Mouse (Mus musculus) forebrain, postnatal 0 days (tissue): ENCODE data around the gene Krt76. TPM values are rescaled to one million over a fixed set of nuclear protein-coding genes. Genes with fewer than 3 reads are reported as not detected.

Experiments
- ATAC-seq: fragments of 200-750 bp; cut with Nextera tagmentation; 2 replicates; pipeline ENCODE4 v1.8.0; 2017; ENCODE audit warnings: mild to moderate bottlenecking, moderate library complexity
- DNase-seq: peaks from one replicate; pipeline ENCODE4 v3.0.0-alpha.2; 2015
- H3K27ac ChIP-seq: fragments of 300-500 bp; sonication (generic); 2 replicates; pipeline ENCODE4 v1.5.1; 2014; ENCODE audit warnings: low read depth, mild to moderate bottlenecking, antibody characterized with exemption, low read length, moderate library complexity, mixed read lengths
- H3K27me3 ChIP-seq: fragments of 300-500 bp; sonication (generic); 2 replicates; pipeline ENCODE4 v1.6.1; 2014; ENCODE audit warnings: mild to moderate bottlenecking, low read length, mixed read lengths; ENCODE audit not compliant: insufficient read depth
- H3K36me3 ChIP-seq: fragments of 300-500 bp; sonication (generic); 2 replicates; pipeline ENCODE4 v1.6.1; 2014; ENCODE audit warnings: mild to moderate bottlenecking, moderate library complexity; ENCODE audit not compliant: insufficient read depth
- H3K4me1 ChIP-seq: fragments of 300-500 bp; sonication (generic); 2 replicates; pipeline ENCODE4 v1.6.1; 2014; ENCODE audit warnings: antibody characterized with exemption; ENCODE audit not compliant: insufficient read depth
- H3K4me2 ChIP-seq: fragments of 300-500 bp; sonication (generic); 2 replicates; pipeline ENCODE4 v1.6.1; 2014; ENCODE audit warnings: low read depth, mild to moderate bottlenecking, moderate library complexity
- H3K4me3 ChIP-seq: fragments of 300-500 bp; sonication (generic); 2 replicates; pipeline ENCODE4 v1.5.1; 2014; ENCODE audit warnings: low read depth, low read length, mixed read lengths
- H3K9ac ChIP-seq: fragments of 300-500 bp; sonication (generic); 2 replicates; pipeline ENCODE4 v1.6.1; 2014; ENCODE audit warnings: mild to moderate bottlenecking
- H3K9me3 ChIP-seq: fragments of 300-500 bp; sonication (generic); 2 replicates; pipeline ENCODE4 v1.6.1; 2016; ENCODE audit warnings: low read length
- CTCF ChIP-seq: sonication (generic); IDR thresholded peaks from 2 replicates; pipeline ENCODE4 v1.5.1; 2016; ENCODE audit warnings: antibody characterized with exemption, control low read depth, low read depth
- WGBS: fragments of 180-500 bp; shearing (Covaris S2); extraction: QIAGEN DNeasy Blood & Tissue Kit; methylation state at CpG from one replicate; pipeline ENCODE4 v1.1.7; 2014; 5-methylcytosine and 5-hydroxymethylcytosine counted together
- polyA plus RNA-seq: library from polyadenylated mRNA; unstranded; fragments of >200 nt; fragmentation: Nextera tagmentation; extraction: Ambion mirVana; gene quantifications from 2 replicates; pipeline ENCODE4 v1.2.1, GENCODE M21; 2015
- total RNA-seq: library from RNA; depleted of rRNA; stranded (reverse); fragments of >200 nt; gene quantifications from 2 replicates; pipeline ENCODE4 v1.2.3, GENCODE M21; 2014

The Krt76 gene
- total and polyA plus RNA-seq, 2 experiments from 2014 or later: not detected

DNA sequence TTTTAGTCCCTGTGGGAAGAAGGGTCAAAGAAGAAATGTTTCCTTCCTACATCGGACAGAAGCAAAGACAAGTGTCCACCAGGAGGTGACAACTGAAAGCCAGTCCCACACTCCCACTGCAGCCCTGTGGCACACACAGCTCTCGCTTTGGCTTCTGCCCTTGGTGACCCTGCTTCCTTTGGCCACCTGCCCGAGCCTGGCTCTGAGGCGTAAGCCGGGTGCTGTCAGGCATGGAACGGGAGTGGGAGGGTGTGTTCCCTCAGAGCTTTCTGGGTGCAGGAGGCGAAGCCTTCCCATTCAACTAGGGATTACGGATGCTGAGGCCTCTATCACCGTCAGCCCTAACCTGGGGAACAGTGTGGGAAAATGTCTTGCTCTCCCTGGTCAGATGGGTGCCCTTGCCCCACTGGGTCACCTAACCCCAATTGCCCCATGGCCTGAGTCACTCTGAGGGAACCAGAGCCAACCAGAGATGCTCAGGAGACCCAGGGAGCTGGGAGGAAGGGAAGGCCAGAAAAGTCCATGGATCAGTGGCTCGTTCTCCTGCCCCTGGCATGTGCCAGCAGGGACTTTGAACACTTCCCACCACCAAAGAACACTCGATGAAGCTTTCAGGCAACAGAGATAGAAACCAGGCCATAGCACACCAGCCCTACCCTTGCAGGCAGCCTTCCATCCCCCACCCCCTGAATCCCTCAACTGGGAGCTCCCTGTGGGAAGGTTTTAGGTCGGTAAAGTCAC lies 34.8 kb upstream of the Krt76 start:
- Histone ChIP-seq H3K4me1 (no peaks in the 10 kb centered on the region), H3K4me3 (no peak overlapping the region), H3K4me2 (no peak overlapping the region), H3K36me3 (no peaks in the 10 kb centered on the region), H3K9ac (no peak overlapping the region), H3K27me3 (no peaks in the 10 kb centered on the region), H3K27ac (no peak overlapping the region), H3K9me3 (no peaks in the 10 kb centered on the region)
- ATAC-seq (no peak), DNase-seq (no peak)
- 74% methylated on average over 12 of the region's 12 CpGs for WGBS
- no peak for TF ChIP-seq CTCF

DNA sequence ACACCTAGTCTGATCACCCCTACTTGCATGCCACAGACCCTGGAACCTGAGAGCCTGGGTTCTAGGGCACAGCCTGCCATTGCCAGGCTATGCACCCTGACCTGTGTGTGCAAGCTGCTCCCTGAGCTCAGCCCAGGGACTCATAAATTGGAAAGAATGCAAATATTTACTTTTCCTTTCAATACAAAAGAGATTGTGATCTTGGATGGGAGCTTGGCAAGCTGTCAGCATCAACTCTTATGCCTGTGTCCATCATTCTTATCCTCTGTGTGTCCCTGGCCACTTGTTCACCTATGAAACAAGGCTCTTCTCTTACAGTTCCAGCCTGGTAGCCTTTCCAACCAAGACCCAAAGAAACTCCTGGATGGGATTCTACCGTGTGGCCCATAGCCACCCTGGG lies 32.3 kb upstream of the Krt76 start:
- TF ChIP-seq CTCF: no peak
- DNase-seq (no peak), ATAC-seq (no peak)
- no peak overlapping the region for H3K4me2 ChIP-seq
- no peaks in the 10 kb centered on the region for H3K36me3 ChIP-seq
- no peaks in the 10 kb centered on the region for H3K9me3 ChIP-seq
- no peak overlapping the region for H3K9ac ChIP-seq
- no peak overlapping the region for H3K27ac ChIP-seq
- 83% methylated on average over 1 of the region's 1 CpGs for WGBS
- no peaks in the 10 kb centered on the region for H3K4me1 ChIP-seq
- no peak overlapping the region for H3K4me3 ChIP-seq
- H3K27me3 ChIP-seq: no peaks in the 10 kb centered on the region

DNA sequence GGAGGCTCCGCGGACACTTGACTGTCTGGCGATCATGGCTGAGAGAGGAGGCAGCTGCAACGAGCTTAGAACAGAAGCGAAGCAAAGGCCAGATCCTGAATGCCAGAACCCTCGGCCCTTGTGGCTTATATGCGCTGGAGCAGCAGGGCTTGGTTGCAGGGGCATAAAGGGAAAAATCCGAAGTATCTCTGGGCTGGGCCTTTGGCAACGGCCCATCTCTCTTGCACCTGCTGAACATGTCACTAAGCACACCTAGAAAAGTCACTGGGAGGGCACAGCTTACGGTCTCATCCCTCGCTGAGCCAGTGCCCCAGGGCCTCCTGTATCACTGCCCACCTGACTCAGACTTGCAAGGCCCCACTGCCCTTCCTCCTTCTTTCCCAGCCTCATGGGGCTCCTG lies 31.9 kb upstream of the Krt76 start, which contains the start of gene Krt4:
Gene Krt4 (minus strand): TSS at position 101 of the 400 bp plus-strand sequence.
- no peaks in the 10 kb centered on the region for H3K9me3 ChIP-seq
- TF ChIP-seq CTCF: no peak
- no peaks in the 10 kb centered on the region for H3K36me3 ChIP-seq
- H3K27ac ChIP-seq: no peak within 1 kb of the TSS
- no peak within 1 kb of the TSS for H3K4me2 ChIP-seq
- no peak within 1 kb of the TSS for H3K9ac ChIP-seq
- H3K27me3 ChIP-seq: no peaks in the 10 kb centered on the region
- H3K4me1 ChIP-seq: no peaks in the 10 kb centered on the region
- DNase-seq (no peak), ATAC-seq (no peak)
- WGBS: 84% methylated on average over 11 of the region's 11 CpGs
- no peak within 1 kb of the TSS for H3K4me3 ChIP-seq

DNA sequence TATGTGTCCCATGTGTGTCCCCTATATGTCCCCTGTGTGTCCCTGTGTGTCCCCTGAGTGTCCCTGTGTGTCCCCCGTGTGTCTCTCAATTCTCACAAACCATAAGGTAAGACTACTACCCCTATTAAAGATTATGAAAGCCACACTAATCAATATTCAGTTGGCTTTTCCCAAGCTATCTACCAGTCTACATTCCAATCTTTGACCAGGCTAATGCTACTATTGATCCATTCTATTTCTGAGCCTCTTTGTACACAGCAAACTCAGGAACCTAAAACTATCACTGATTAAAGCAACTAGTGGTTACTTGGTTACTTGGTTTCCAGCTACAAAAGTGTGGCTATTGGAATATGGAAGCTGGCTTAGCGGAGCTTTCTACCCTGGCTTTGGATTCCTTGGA lies 29.6 kb upstream of the Krt76 start:
- H3K27ac ChIP-seq: no peak overlapping the region
- H3K9me3 ChIP-seq: no peaks in the 10 kb centered on the region
- no peak overlapping the region for H3K4me2 ChIP-seq
- 91% methylated on average over 2 of the region's 2 CpGs for WGBS
- H3K4me3 ChIP-seq: no peak overlapping the region
- no peaks in the 10 kb centered on the region for H3K36me3 ChIP-seq
- no peak for DNase-seq
- H3K4me1 ChIP-seq: no peaks in the 10 kb centered on the region
- no peak for TF ChIP-seq CTCF
- no peak for ATAC-seq
- no peak overlapping the region for H3K9ac ChIP-seq
- no peaks in the 10 kb centered on the region for H3K27me3 ChIP-seq

DNA sequence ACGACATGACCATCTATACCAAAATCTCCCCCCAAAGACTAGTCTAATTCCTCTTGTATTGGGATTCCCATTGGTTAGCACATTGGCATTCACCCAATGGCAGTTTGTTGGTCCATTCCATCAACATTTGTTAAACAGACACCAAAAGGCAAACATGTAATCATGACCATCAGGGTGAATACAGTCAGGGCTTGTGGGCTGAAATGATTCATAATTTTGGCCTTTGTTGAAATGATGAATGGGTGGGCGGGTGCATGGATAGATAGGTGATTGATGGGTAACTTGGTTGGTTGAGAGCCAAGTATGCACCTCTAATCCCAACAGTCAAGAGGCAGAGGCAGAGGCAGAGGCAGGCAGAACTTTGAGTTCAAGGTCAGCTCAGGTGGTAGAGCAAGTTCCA lies 23.4 kb upstream of the Krt76 start:
- Histone ChIP-seq H3K9ac (no peak overlapping the region), H3K4me3 (no peak overlapping the region), H3K4me1 (no peaks in the 10 kb centered on the region), H3K9me3 (no peaks in the 10 kb centered on the region), H3K4me2 (no peak overlapping the region), H3K36me3 (no peaks in the 10 kb centered on the region), H3K27me3 (no peaks in the 10 kb centered on the region), H3K27ac (no peak overlapping the region)
- ATAC-seq (no peak), DNase-seq (no peak)
- WGBS: 72% methylated on average over 2 of the region's 2 CpGs
- no peak for TF ChIP-seq CTCF

DNA sequence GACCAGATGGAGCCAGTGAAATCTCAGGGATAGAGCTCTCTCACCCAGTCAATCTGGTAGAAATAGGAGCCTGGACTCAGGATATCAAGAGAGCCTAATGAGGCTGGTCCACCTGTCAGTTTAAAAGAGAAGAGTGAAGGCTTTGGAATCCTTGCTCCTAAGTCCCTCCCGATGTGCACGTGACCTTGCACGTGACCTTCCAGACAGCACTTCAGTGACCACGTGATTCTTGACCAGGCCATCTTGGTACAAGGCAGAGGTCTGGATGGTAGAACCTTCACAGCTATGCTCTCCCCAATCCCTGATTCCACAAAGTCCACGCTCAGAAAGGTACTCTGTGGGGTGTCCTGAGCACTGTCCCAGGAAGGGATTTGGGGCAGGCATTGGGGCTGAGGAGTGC lies 12.1 kb upstream of the Krt76 start:
- Histone ChIP-seq H3K9me3 (no peaks in the 10 kb centered on the region), H3K4me3 (no peak overlapping the region), H3K27me3 (no peaks in the 10 kb centered on the region), H3K4me2 (no peak overlapping the region), H3K9ac (no peak overlapping the region), H3K36me3 (no peaks in the 10 kb centered on the region), H3K27ac (no peak overlapping the region), H3K4me1 (no peaks in the 10 kb centered on the region)
- ATAC-seq (no peak), DNase-seq (no peak)
- TF ChIP-seq CTCF: no peak
- WGBS: 82% methylated on average over 5 of the region's 5 CpGs

DNA sequence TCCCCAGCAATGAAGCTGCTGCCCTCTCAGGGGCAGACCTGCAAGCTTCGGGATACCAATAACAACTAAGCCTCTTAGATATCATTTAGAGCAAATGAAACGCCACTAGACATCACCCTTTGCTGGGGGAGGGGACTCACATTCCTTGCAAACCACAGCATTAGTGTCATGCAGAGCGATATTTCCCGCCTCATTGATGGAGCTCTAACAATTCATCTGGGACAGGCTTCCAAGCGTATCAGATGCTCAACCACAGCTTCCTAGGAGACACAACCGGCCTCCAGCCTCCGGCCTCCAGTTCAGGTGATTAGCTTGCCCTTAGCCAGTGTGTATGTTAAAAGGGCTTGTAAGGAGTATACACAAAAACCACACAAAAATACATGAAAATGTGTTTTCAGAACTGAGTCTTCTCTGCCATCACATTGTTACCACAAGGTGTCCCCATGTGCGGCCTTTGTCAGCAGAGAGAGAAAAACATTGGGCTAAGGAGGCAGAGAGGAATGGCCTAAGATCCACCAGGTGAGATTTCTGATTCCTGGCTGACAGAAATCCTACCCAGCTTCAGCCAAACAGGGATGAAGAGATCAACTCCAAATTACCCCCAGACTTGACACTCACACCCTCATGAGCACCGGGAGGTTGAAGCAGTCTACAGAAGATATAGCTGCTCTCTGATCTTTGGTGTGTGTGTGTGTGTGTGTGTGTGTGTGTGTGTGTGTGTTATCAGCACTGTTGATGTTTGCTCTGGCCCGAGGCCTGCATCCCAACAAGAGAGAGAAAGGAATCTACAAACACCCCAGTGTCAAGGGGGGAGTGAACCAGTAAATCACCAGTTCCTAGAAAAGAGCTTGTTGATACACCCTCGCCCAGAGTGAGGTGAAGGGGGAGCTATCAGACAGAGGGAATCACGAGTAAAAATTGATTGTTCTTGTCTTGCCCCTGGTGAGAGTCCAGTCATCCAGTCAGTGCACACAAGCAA lies 9.7 kb upstream of the Krt76 start:
- no peak for TF ChIP-seq CTCF
- Histone ChIP-seq H3K9ac (no peak overlapping the region), H3K4me2 (no peak overlapping the region), H3K27ac (no peak overlapping the region), H3K27me3 (no peaks in the 10 kb centered on the region), H3K36me3 (no peaks in the 10 kb centered on the region), H3K9me3 (no peaks in the 10 kb centered on the region), H3K4me1 (no peaks in the 10 kb centered on the region), H3K4me3 (no peak overlapping the region)
- DNase-seq (no peak), ATAC-seq (no peak)
- WGBS: 68% methylated on average over 12 of the region's 12 CpGs
